Mouse (Mus musculus) CH12.LX (cell line): Measurements from ENCODE around the gene Agpat4. TPM values are rescaled to one million over a fixed set of nuclear protein-coding genes. Genes with fewer than 3 reads are reported as not detected.

Experiments used
- DNase-seq: peaks from one replicate; pipeline ENCODE4 v3.0.0-alpha.2; 2013; ENCODE audit errors: extremely low read depth
- H3K27ac ChIP-seq: 2 replicates; pipeline ENCODE4 v1.5.1; 2012; ENCODE audit warnings: low read depth, mild to moderate bottlenecking, control low read depth, moderate library complexity; ENCODE audit not compliant: insufficient read depth
- H3K27me3 ChIP-seq: replicated peaks from 2 replicates; pipeline ENCODE3; 2012; ENCODE audit warnings: inconsistent platforms
- H3K36me3 ChIP-seq, 2 experiments: replicated peaks in 1 of 2; 2 replicates each; pipeline versions ENCODE3 to v1.6.1; 2012; ENCODE audit warnings: inconsistent platforms in 1 of 2, low read length in 1 of 2, mild to moderate bottlenecking in 1 of 2, mixed read lengths in 1 of 2, moderate library complexity in 1 of 2; ENCODE audit not compliant: control insufficient read depth in 1 of 2, insufficient read depth in 1 of 2
- H3K4me1 ChIP-seq, 2 experiments: 2 replicates each; pipeline ENCODE4 v1.6.1; 2012; ENCODE audit warnings: inconsistent platforms in 1 of 2, moderate library complexity in 1 of 2; ENCODE audit not compliant: insufficient read depth in 2 of 2, control insufficient read depth in 1 of 2
- H3K4me2 ChIP-seq: 2 replicates; pipeline ENCODE4 v1.6.1; 2012; ENCODE audit warnings: low read depth, mild to moderate bottlenecking, control low read depth; ENCODE audit not compliant: poor library complexity, insufficient read depth, severe bottlenecking
- H3K4me3 ChIP-seq, 3 experiments: fragments of 150-350 bp in 1 of 3; sonication (generic) in 1 of 3; replicated peaks in 1 of 3; 2 replicates each; pipeline versions ENCODE3 to v1.5.1; 2011 to 2012; ENCODE audit warnings: low read depth in 2 of 3, low read length in 2 of 3, mild to moderate bottlenecking in 2 of 3, moderate library complexity in 2 of 3, control low read depth in 1 of 3, improper control_type of control experiment in 1 of 3, inconsistent platforms in 1 of 3, mixed read lengths in 1 of 3; ENCODE audit not compliant: poor library complexity in 1 of 3
- H3K79me2 ChIP-seq: replicated peaks from 2 replicates; pipeline ENCODE4 v1.6.1; 2012; ENCODE audit warnings: mild to moderate bottlenecking, moderate library complexity; ENCODE audit not compliant: control insufficient read depth, poor library complexity, insufficient read depth, severe bottlenecking; ENCODE audit errors: extremely low read depth
- H3K9ac ChIP-seq: 2 replicates; pipeline ENCODE4 v1.6.1; 2012; ENCODE audit warnings: low read depth, mild to moderate bottlenecking, control low read depth, moderate library complexity; ENCODE audit not compliant: insufficient read depth
- H3K9me3 ChIP-seq: replicated peaks from 2 replicates; pipeline ENCODE3; 2012; ENCODE audit warnings: low read length, inconsistent platforms, mixed read lengths
- CHD2 ChIP-seq: IDR thresholded peaks from 2 replicates; pipeline ENCODE4 v1.6.1; 2011; ENCODE audit warnings: low read length, improper control_type of control experiment
- CTCF ChIP-seq, 2 experiments: IDR thresholded peaks in 1 of 2; conservative IDR thresholded peaks in 1 of 2; 2 replicates each; pipeline ENCODE4 v1.5.1; 2011 to 2012; ENCODE audit warnings: low read depth in 2 of 2, low read length in 2 of 2, improper control_type of control experiment in 1 of 2, inconsistent platforms in 1 of 2, mild to moderate bottlenecking in 1 of 2, moderate library complexity in 1 of 2
- E2F4 ChIP-seq: IDR thresholded peaks from 2 replicates; pipeline ENCODE4 v1.6.1; 2011; ENCODE audit warnings: low read depth, low read length, improper control_type of control experiment; ENCODE audit not compliant: insufficient replicate concordance
- ELF1 ChIP-seq: IDR thresholded peaks from 2 replicates; pipeline ENCODE4 v1.6.1; 2014; ENCODE audit warnings: low read depth, mild to moderate bottlenecking, inconsistent platforms, low read length, improper control_type of control experiment
- IRF4 ChIP-seq: IDR thresholded peaks from 2 replicates; pipeline ENCODE4 v1.6.1; 2014; ENCODE audit warnings: low read depth, mild to moderate bottlenecking, inconsistent platforms, low read length, improper control_type of control experiment
- JUN ChIP-seq: IDR thresholded peaks from 2 replicates; pipeline ENCODE4 v1.6.1; 2011; ENCODE audit warnings: low read depth, mild to moderate bottlenecking, low read length, improper control_type of control experiment, moderate library complexity; ENCODE audit not compliant: insufficient read depth
- KAT2A ChIP-seq: IDR thresholded peaks from 2 replicates; pipeline ENCODE4 v1.6.1; 2012; ENCODE audit warnings: low read length, improper control_type of control experiment, inconsistent platforms; ENCODE audit not compliant: insufficient replicate concordance
- MAFK ChIP-seq: IDR thresholded peaks from 2 replicates; pipeline ENCODE4 v1.6.1; 2011; ENCODE audit warnings: low read length, improper control_type of control experiment; ENCODE audit not compliant: insufficient replicate concordance
- MXI1 ChIP-seq: IDR thresholded peaks from 2 replicates; pipeline ENCODE4 v1.6.1; 2011; ENCODE audit warnings: mild to moderate bottlenecking, low read depth, low read length, improper control_type of control experiment
- MYC ChIP-seq: IDR thresholded peaks from 2 replicates; pipeline ENCODE4 v1.6.1; 2011; ENCODE audit warnings: low read depth, mild to moderate bottlenecking, improper control_type of control experiment, low read length
- POLR2AphosphoS2 ChIP-seq: IDR thresholded peaks from 2 replicates; pipeline ENCODE4 v1.6.1; 2011; ENCODE audit warnings: low read depth, low read length, improper control_type of control experiment
- RAD21 ChIP-seq: IDR thresholded peaks from 2 replicates; pipeline ENCODE4 v1.6.1; 2011; ENCODE audit warnings: low read depth, mild to moderate bottlenecking, low read length, improper control_type of control experiment, moderate library complexity
- RCOR1 ChIP-seq: conservative IDR thresholded peaks from 2 replicates; pipeline ENCODE4 v1.6.1; 2012; ENCODE audit warnings: low read depth, mild to moderate bottlenecking, inconsistent platforms, low read length, improper control_type of control experiment
- SIN3A ChIP-seq: IDR thresholded peaks from 2 replicates; pipeline ENCODE4 v1.6.1; 2012; ENCODE audit warnings: low read length, improper control_type of control experiment, inconsistent platforms
- SMC3 ChIP-seq: IDR thresholded peaks from 2 replicates; pipeline ENCODE4 v1.6.1; 2011; ENCODE audit warnings: low read depth, low read length, improper control_type of control experiment
- TBP ChIP-seq: conservative IDR thresholded peaks from 2 replicates; pipeline ENCODE4 v1.6.1; 2011; ENCODE audit warnings: low read depth, low read length, improper control_type of control experiment
- TCF12 ChIP-seq: IDR thresholded peaks from 2 replicates; pipeline ENCODE4 v1.6.1; 2014; ENCODE audit warnings: low read depth, mild to moderate bottlenecking, inconsistent platforms, low read length, improper control_type of control experiment
- ZC3H11A ChIP-seq: IDR thresholded peaks from 2 replicates; pipeline ENCODE4 v1.6.1; 2012; ENCODE audit warnings: low read depth, mild to moderate bottlenecking, inconsistent platforms, low read length, improper control_type of control experiment
- ZKSCAN1 ChIP-seq: IDR thresholded peaks from 2 replicates; pipeline ENCODE4 v1.6.1; 2012; ENCODE audit warnings: low read depth, inconsistent platforms, low read length, improper control_type of control experiment, borderline replicate concordance
- ZMIZ1 ChIP-seq: IDR thresholded peaks from 2 replicates; pipeline ENCODE4 v1.6.1; 2012; ENCODE audit warnings: low read depth, mild to moderate bottlenecking, inconsistent platforms, low read length, improper control_type of control experiment
- ZNF384 ChIP-seq: IDR thresholded peaks from 2 replicates; pipeline ENCODE4 v1.6.1; 2012; ENCODE audit warnings: low read depth, low read length, improper control_type of control experiment, inconsistent platforms
- dilution Hi-C: fragments of 300-500 bp; cut with MboI; formaldehyde crosslinking; loops from 2 replicates; pipeline ENCODE4 v1.14.3; 2020; ENCODE audit warnings: low sequenced_read_pairs; ENCODE audit not compliant: extremely low pct_unique_long_range_greater_than_20kb, extremely low pct_ligation_motif_present
- in situ Hi-C: fragments of 300-500 bp; cut with MboI; formaldehyde crosslinking; loops from 3 replicates; pipeline ENCODE4 v1.14.3; 2019; ENCODE audit warnings: low sequenced_read_pairs, low pct_ligation_motif_present, low pct_unique_long_range_greater_than_20kb, mixed read lengths
- polyA plus RNA-seq: library from polyadenylated mRNA; unstranded; fragments of >175 nt; gene quantifications from 2 replicates; pipeline ENCODE4 v1.2.1, GENCODE M21; 2012; ENCODE audit warnings: low read depth; ENCODE audit not compliant: insufficient read length
- total RNA-seq, 2 experiments: library from RNA; depleted of rRNA; stranded (reverse); fragments of 300-350 nt in 1 of 2; fragments of >200 nt in 1 of 2; gene quantifications; 2 replicates each; pipeline ENCODE4 v1.2.3; 2012 to 2014

Gene Agpat4
- total and polyA plus RNA-seq, 3 experiments = 34.7 to 83.2 (median 44.5) TPM

DNA sequence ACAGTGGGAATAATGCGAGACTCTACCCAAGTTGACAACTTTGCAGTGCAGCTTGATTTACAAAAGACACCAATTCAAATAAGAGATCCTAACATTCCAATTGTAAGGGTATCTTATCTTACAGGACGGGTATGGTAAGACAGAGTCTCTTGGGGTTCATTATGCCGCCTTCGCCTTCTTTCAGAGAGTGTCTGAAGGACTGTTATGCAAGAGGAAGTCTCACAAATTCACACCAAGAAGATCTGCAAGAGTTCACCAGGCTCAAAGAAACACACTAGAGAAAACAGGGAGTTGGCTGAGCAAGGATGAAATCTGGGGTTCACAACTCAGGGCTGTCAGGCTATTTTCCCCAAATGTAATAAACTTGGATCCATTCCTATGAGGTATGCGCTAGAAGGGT lies 36.3 kb upstream of the Agpat4 start:
- DNase-seq = no peak
- 0 out of 4 replicates have a peak, but pooled peaks cover 0 to 4% of the 10 kb centered on the region in 2 experiments for H3K4me1 ChIP-seq
- H3K79me2 ChIP-seq = no peaks in the 10 kb centered on the region
- dilution Hi-C loops (no loop called here), in situ Hi-C loops (no loop called here)
- TF ChIP-seq TBP (no peak), ZMIZ1 (no peak), ELF1 (no peak), MAFK (no peak), MYC (no peak), ZC3H11A (no peak), SIN3A (no peak), KAT2A (no peak), IRF4 (no peak), POLR2AphosphoS2 (no peak), E2F4 (no peak), RCOR1 (no peak), ZKSCAN1 (no peak), CTCF (conservative IDR thresholded peaks at IDR 0.05 in 1 of 2, IDR thresholded peaks at IDR 0.05 in 1 of 2; ENCODE audit: low read depth in 2 of 2, low read length in 2 of 2) (no peak), TCF12 (no peak)
- no peak overlapping the region for H3K27ac ChIP-seq
- H3K27me3 ChIP-seq = no peaks in the 10 kb centered on the region
- H3K4me2 ChIP-seq = no peak overlapping the region
- no peak overlapping the region for H3K4me3 ChIP-seq
- H3K36me3 ChIP-seq = no peaks in the 10 kb centered on the region
- H3K9me3 ChIP-seq = no peaks in the 10 kb centered on the region
- H3K9ac ChIP-seq = no peak overlapping the region

DNA sequence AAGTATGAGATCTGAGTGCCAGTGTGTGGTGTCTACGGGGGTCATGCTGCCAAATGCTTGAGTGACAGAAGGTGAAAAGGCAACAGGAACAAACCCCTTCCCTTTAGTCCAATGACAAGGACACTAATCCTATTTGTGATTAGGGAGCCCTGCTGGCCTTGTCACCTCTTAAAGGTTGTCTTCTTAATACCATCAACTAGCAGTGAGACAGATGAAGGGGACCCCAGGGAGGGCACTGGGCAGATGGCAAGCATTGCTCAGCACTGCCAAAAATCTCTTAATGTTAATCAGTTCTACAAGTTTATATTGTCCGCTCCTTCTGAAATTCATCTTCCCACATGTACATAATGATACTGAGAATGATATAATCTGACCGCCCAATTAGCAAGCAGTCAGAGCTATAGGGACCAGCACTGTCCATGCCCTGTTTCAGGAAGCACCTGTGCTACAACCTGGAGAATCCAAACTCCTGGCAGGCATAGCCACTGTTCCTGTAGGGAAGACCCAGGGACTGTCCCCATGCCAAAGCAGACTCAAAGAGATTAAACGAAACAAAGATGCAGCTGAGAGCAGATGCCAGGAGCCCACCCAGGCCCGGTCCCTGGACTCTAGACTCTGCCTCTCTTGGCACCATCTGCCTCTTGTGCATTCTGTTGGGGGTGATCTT lies 28.1 kb upstream of the Agpat4 start:
- Histone ChIP-seq H3K27ac (no peak overlapping the region), H3K4me1 (peaks cover 0 to 12% of the 10 kb centered on the region in 2 experiments; a peak in 2 of 4 replicates), H3K9me3 (no peaks in the 10 kb centered on the region), H3K79me2 (no peaks in the 10 kb centered on the region), H3K36me3 (no peaks in the 10 kb centered on the region), H3K27me3 (peaks cover 2% of the 10 kb centered on the region), H3K9ac (no peak overlapping the region), H3K4me3 (no peak overlapping the region), H3K4me2 (no peak overlapping the region)
- dilution Hi-C loops (no loop called here), in situ Hi-C loops (no loop called here)
- no peak for DNase-seq
- TF ChIP-seq TCF12 = no peak
- TF ChIP-seq JUN = no peak
- TF ChIP-seq ZNF384 = no peak
- TF ChIP-seq KAT2A = no peak
- no peak for TF ChIP-seq RAD21
- TF ChIP-seq TBP = no peak
- TF ChIP-seq SMC3 = no peak
- TF ChIP-seq MXI1 = no peak
- no peak for TF ChIP-seq ZKSCAN1
- no peak for TF ChIP-seq CHD2
- TF ChIP-seq RCOR1 = no peak
- no peak for TF ChIP-seq SIN3A
